Mouse (Mus musculus): ENCODE results near the gene Rara.
A peak's percentile ranks its signal among the peaks of the same experiment; 100 is the strongest.
"Not testable (repeated sequence)": the region's sequence is repeated elsewhere in the genome, so short reads cannot be mapped to it uniquely, and the experiment has no call there.

Gene Rara

GRCm38 (mm10) chr11:98968716-98969495, 41.3 kb downstream of the Rara start:
- peak; percentile 95 for DNase-seq (ENCODE audit: low read depth, low spot score)

GRCm38 (mm10) chr11:98969496-98969927, 41.9 kb downstream of the Rara start:
- DNase-seq (ENCODE audit: low read depth, low spot score): no peak

GRCm38 (mm10) chr11:98970191-98970925, 42.7 kb downstream of the Rara start:
- DNase-seq (ENCODE audit: low read depth, low spot score): no peak

GRCm38 (mm10) chr11:98971316-98972031, 43.9 kb downstream of the Rara start:
- no peak for DNase-seq (ENCODE audit: low read depth, low spot score)

- peak; percentile 80 for DNase-seq (ENCODE audit: low read depth, low spot score)
These were observed 44.6 kb downstream of the Rara start for GRCm38 (mm10) chr11:98972215-98972614.

- no peak for DNase-seq (ENCODE audit: low read depth, low spot score)
These were observed 45.3 kb downstream of the Rara start for GRCm38 (mm10) chr11:98972801-98973360.

- DNase-seq (ENCODE audit: low read depth, low spot score): no peak
These were observed 46.0 kb downstream of the Rara start for GRCm38 (mm10) chr11:98973584-98973983.

- no peak for DNase-seq (ENCODE audit: low read depth, low spot score)
These were observed 46.6 kb downstream of the Rara start for GRCm38 (mm10) chr11:98974213-98974612.

- peak; percentile 73 for DNase-seq (ENCODE audit: low read depth, low spot score)
These were observed 47.5 kb downstream of the Rara start for GRCm38 (mm10) chr11:98974871-98975719.

GRCm38 (mm10) chr11:98978526-98979148, 51.0 kb downstream of the Rara start:
- no peak for DNase-seq (ENCODE audit: low read depth, low spot score)

GRCm38 (mm10) chr11:98979356-98979755, 51.7 kb downstream of the Rara start:
- no peak for DNase-seq (ENCODE audit: low read depth, low spot score)

- DNase-seq (ENCODE audit: low read depth, low spot score): no peak
These were observed 53.8 kb downstream of the Rara start for GRCm38 (mm10) chr11:98981289-98981996.

GRCm38 (mm10) chr11:98981997-98982772, 54.6 kb downstream of the Rara start:
- DNase-seq (ENCODE audit: low read depth, low spot score): peak; percentile 85

- no peak for DNase-seq (ENCODE audit: low read depth, low spot score)
These were observed 55.1 kb downstream of the Rara start, which contains the start of gene Gjd3 for GRCm38 (mm10) chr11:98982773-98983133. Gene Gjd3, minus strand, starts transcription at chr11:98983016.

GRCm38 (mm10) chr11:98983551-98983950, 55.9 kb downstream of the Rara start:
- no peak for DNase-seq (ENCODE audit: low read depth, low spot score)

GRCm38 (mm10) chr11:98985542-98985941, 57.9 kb downstream of the Rara start:
- DNase-seq (ENCODE audit: low read depth, low spot score): no peak

- DNase-seq (ENCODE audit: low read depth, low spot score): not testable (repeated sequence)
These were observed 60.6 kb downstream of the Rara start for GRCm38 (mm10) chr11:98988260-98988659.

GRCm38 (mm10) chr11:98990866-98991265, 63.2 kb downstream of the Rara start:
- no peak for DNase-seq (ENCODE audit: low read depth, low spot score)

- DNase-seq (ENCODE audit: low read depth, low spot score): no peak
These were observed 68.4 kb downstream of the Rara start for GRCm38 (mm10) chr11:98995987-98996386.
